Mouse (Mus musculus) MEL (cell line): ENCODE measurements around the gene Kcnd2. TPM values are rescaled to one million over a fixed set of nuclear protein-coding genes. Genes with fewer than 3 reads are reported as not detected.

Experiments used
- DNase-seq: peaks from one replicate; pipeline ENCODE4 v3.0.0; 2011; ENCODE audit warnings: low read depth, low spot score
- H3K27ac ChIP-seq: 2 replicates; pipeline ENCODE4 v1.5.1; 2012; ENCODE audit warnings: low read depth, mild to moderate bottlenecking, control low read depth, low read length, moderate library complexity; ENCODE audit not compliant: control insufficient read depth
- H3K27me3 ChIP-seq, 2 experiments: fragments of 150-350 bp in 1 of 2; sonication (generic) in 1 of 2; 2 replicates each; pipeline ENCODE4 v1.6.1; 2012; ENCODE audit warnings: low read length in 2 of 2, mild to moderate bottlenecking in 2 of 2, improper control_type of control experiment in 1 of 2, moderate library complexity in 1 of 2; ENCODE audit not compliant: insufficient read depth in 2 of 2, control insufficient read depth in 1 of 2
- H3K36me3 ChIP-seq, 2 experiments: 2 replicates each; pipeline ENCODE4 v1.6.1; 2012 to 2014; ENCODE audit warnings: low read length in 2 of 2, improper control_type of control experiment in 1 of 2, inconsistent platforms in 1 of 2, mild to moderate bottlenecking in 1 of 2; ENCODE audit not compliant: insufficient read depth in 2 of 2, control insufficient read depth in 1 of 2
- H3K4me1 ChIP-seq, 2 experiments: fragments of 150-350 bp in 1 of 2; sonication (generic) in 1 of 2; 2 replicates each; pipeline ENCODE4 v1.6.1; 2012; ENCODE audit warnings: low read length in 2 of 2, improper control_type of control experiment in 1 of 2, mild to moderate bottlenecking in 1 of 2; ENCODE audit not compliant: insufficient read depth in 2 of 2, control insufficient read depth in 1 of 2
- H3K4me3 ChIP-seq, 2 experiments: fragments of 150-350 bp in 1 of 2; sonication (generic) in 1 of 2; 2 replicates each; pipeline ENCODE4 v1.5.1; 2012; ENCODE audit warnings: low read depth in 2 of 2, low read length in 2 of 2, mild to moderate bottlenecking in 2 of 2, moderate library complexity in 2 of 2, control low read depth in 1 of 2, improper control_type of control experiment in 1 of 2; ENCODE audit not compliant: control insufficient read depth in 1 of 2, insufficient read depth in 1 of 2
- H3K79me2 ChIP-seq: 2 replicates; pipeline ENCODE4 v1.6.1; 2012; ENCODE audit warnings: mild to moderate bottlenecking, low read length, moderate library complexity; ENCODE audit not compliant: control insufficient read depth, poor library complexity, insufficient read depth
- H3K9ac ChIP-seq: 2 replicates; pipeline ENCODE4 v1.6.1; 2012; ENCODE audit warnings: low read depth, mild to moderate bottlenecking, control low read depth, low read length, moderate library complexity; ENCODE audit not compliant: control insufficient read depth, poor library complexity, severe bottlenecking
- H3K9me3 ChIP-seq: fragments of 150-350 bp; sonication (generic); replicated peaks from 2 replicates; pipeline ENCODE4 v1.6.1; 2012; ENCODE audit warnings: mild to moderate bottlenecking, low read length, improper control_type of control experiment, moderate library complexity; ENCODE audit not compliant: insufficient read depth
- BHLHE40 ChIP-seq: IDR thresholded peaks from 2 replicates; pipeline ENCODE4 v1.6.1; 2012; ENCODE audit warnings: low read depth, mild to moderate bottlenecking, inconsistent platforms, low read length, improper control_type of control experiment, borderline replicate concordance
- CHD1 ChIP-seq: IDR thresholded peaks from 2 replicates; pipeline ENCODE4 v1.6.1; 2012; ENCODE audit warnings: low read depth, mild to moderate bottlenecking, inconsistent platforms, low read length, improper control_type of control experiment
- ELF1 ChIP-seq: IDR thresholded peaks from 2 replicates; pipeline ENCODE4 v1.6.1; 2014; ENCODE audit warnings: low read depth, mild to moderate bottlenecking, inconsistent platforms, low read length, improper control_type of control experiment, moderate library complexity
- ETS1 ChIP-seq: IDR thresholded peaks from 2 replicates; pipeline ENCODE4 v1.6.1; 2012; ENCODE audit warnings: low read depth, mild to moderate bottlenecking, inconsistent platforms, low read length, improper control_type of control experiment, moderate library complexity
- GABPA ChIP-seq: IDR thresholded peaks from 2 replicates; pipeline ENCODE4 v1.6.1; 2012; ENCODE audit warnings: low read depth, mild to moderate bottlenecking, inconsistent platforms, low read length, improper control_type of control experiment, moderate library complexity
- GATA1 ChIP-seq: IDR thresholded peaks from 2 replicates; pipeline ENCODE4 v1.6.1; 2011; ENCODE audit warnings: low read depth, low read length, improper control_type of control experiment
- JUND ChIP-seq: IDR thresholded peaks from 2 replicates; pipeline ENCODE4 v1.6.1; 2011; ENCODE audit warnings: low read depth, mild to moderate bottlenecking, improper control_type of control experiment, low read length
- MYC ChIP-seq: IDR thresholded peaks from 2 replicates; pipeline ENCODE4 v1.6.1; 2011; ENCODE audit warnings: low read depth, mild to moderate bottlenecking, low read length, improper control_type of control experiment, moderate library complexity
- NELFE ChIP-seq: IDR thresholded peaks from 2 replicates; pipeline ENCODE4 v1.6.1; 2011; ENCODE audit warnings: low read depth, low read length, improper control_type of control experiment
- NRF1 ChIP-seq: IDR thresholded peaks from 2 replicates; pipeline ENCODE4 v1.6.1; 2014; ENCODE audit warnings: low read depth, mild to moderate bottlenecking, inconsistent platforms, low read length, improper control_type of control experiment, moderate library complexity; ENCODE audit not compliant: poor library complexity, insufficient read depth, severe bottlenecking
- POLR2A ChIP-seq, 2 experiments: IDR thresholded peaks; 2 replicates each; pipeline ENCODE4 v1.6.1; 2011 to 2012; ENCODE audit warnings: low read length in 2 of 2, mild to moderate bottlenecking in 2 of 2, control low read depth in 1 of 2, improper control_type of control experiment in 1 of 2, low read depth in 1 of 2, moderate library complexity in 1 of 2; ENCODE audit not compliant: control insufficient read depth in 1 of 2, insufficient read depth in 1 of 2, poor library complexity in 1 of 2
- RCOR1 ChIP-seq: IDR thresholded peaks from 2 replicates; pipeline ENCODE4 v1.6.1; 2012; ENCODE audit warnings: low read depth, mild to moderate bottlenecking, inconsistent platforms, low read length, improper control_type of control experiment
- SIN3A ChIP-seq: IDR thresholded peaks from 2 replicates; pipeline ENCODE4 v1.6.1; 2012; ENCODE audit warnings: low read length, improper control_type of control experiment, inconsistent platforms
- TCF12 ChIP-seq: IDR thresholded peaks from 2 replicates; pipeline ENCODE4 v1.6.1; 2014; ENCODE audit warnings: low read depth, mild to moderate bottlenecking, inconsistent platforms, low read length, improper control_type of control experiment, moderate library complexity
- UBTF ChIP-seq: IDR thresholded peaks from 2 replicates; pipeline ENCODE4 v1.6.1; 2012; ENCODE audit warnings: low read depth, mild to moderate bottlenecking, inconsistent platforms, low read length, improper control_type of control experiment, moderate library complexity, borderline replicate concordance; ENCODE audit not compliant: insufficient read depth
- USF2 ChIP-seq, 2 experiments: IDR thresholded peaks; 2 replicates each; pipeline ENCODE4 v1.6.1; 2011 to 2012; ENCODE audit warnings: improper control_type of control experiment in 2 of 2, low read length in 2 of 2, borderline replicate concordance in 1 of 2, inconsistent platforms in 1 of 2, low read depth in 1 of 2, mild to moderate bottlenecking in 1 of 2; ENCODE audit not compliant: insufficient read depth in 1 of 2
- ZMIZ1 ChIP-seq: IDR thresholded peaks from 2 replicates; pipeline ENCODE4 v1.6.1; 2012; ENCODE audit warnings: low read depth, mild to moderate bottlenecking, inconsistent platforms, low read length, improper control_type of control experiment, moderate library complexity
- ZNF384 ChIP-seq: IDR thresholded peaks from 2 replicates; pipeline ENCODE4 v1.6.1; 2012; ENCODE audit warnings: low read depth, mild to moderate bottlenecking, inconsistent platforms, low read length, improper control_type of control experiment
- polyA plus RNA-seq, 2 experiments: library from polyadenylated mRNA; stranded (reverse) in 1 of 2; unstranded in 1 of 2; fragments of >175 nt in 1 of 2; fragments of >200 nt in 1 of 2; gene quantifications; 2 replicates each; pipeline versions ENCODE4 v1.2.1 to v1.2.4; 2012; ENCODE audit warnings: low replicate concordance in 2 of 2, low read depth in 1 of 2; ENCODE audit not compliant: insufficient read length in 2 of 2, insufficient read depth in 1 of 2, missing spikeins in 1 of 2
- total RNA-seq: library from RNA; depleted of rRNA; stranded (reverse); fragments of 300-350 nt; gene quantifications from 2 replicates; pipeline ENCODE4 v1.2.3, GENCODE M21; 2012

Gene Kcnd2
- total and polyA plus RNA-seq, 3 experiments = not detected

- DNase-seq = no peak
- Histone ChIP-seq H3K4me1 (no peaks in the 10 kb centered on the region), H3K4me3 (no peak overlapping the region), H3K27me3 (no peaks in the 10 kb centered on the region), H3K9ac (no peak overlapping the region), H3K9me3 (no peaks in the 10 kb centered on the region), H3K36me3 (no peaks in the 10 kb centered on the region), H3K79me2 (no peaks in the 10 kb centered on the region), H3K27ac (no peak overlapping the region)
- TF ChIP-seq USF2 (IDR thresholded peaks at IDR 0.05; ENCODE audit: borderline replicate concordance in 1 of 2, insufficient read depth in 1 of 2, low read depth in 1 of 2, low read length in 2 of 2) = no peak
- TF ChIP-seq RCOR1 = no peak
- no peak for TF ChIP-seq ELF1
- TF ChIP-seq ZMIZ1 = no peak
- TF ChIP-seq JUND = no peak
- no peak for TF ChIP-seq POLR2A (IDR thresholded peaks at IDR 0.05; ENCODE audit: control insufficient read depth in 1 of 2, insufficient read depth in 1 of 2, low read depth in 1 of 2, low read length in 2 of 2, poor library complexity in 1 of 2)
- TF ChIP-seq, all 39 proteins: peak for 0
Observed at GRCm38 (mm10) chr6:21692861-21693350, 477.6 kb downstream of the Kcnd2 start.

- DNase-seq = no peak
- Histone ChIP-seq H3K27me3 (no peaks in the 10 kb centered on the region), H3K79me2 (no peaks in the 10 kb centered on the region), H3K4me1 (no peaks in the 10 kb centered on the region), H3K9ac (no peak overlapping the region), H3K36me3 (no peaks in the 10 kb centered on the region), H3K27ac (no peak overlapping the region), H3K4me3 (no peak overlapping the region), H3K9me3 (no peaks in the 10 kb centered on the region)
- TF ChIP-seq ZNF384 (no peak), NRF1 (no peak), MYC (no peak), ETS1 (no peak), NELFE (no peak), SIN3A (no peak), TCF12 (no peak), GABPA (no peak), CHD1 (no peak), BHLHE40 (no peak), POLR2A (IDR thresholded peaks at IDR 0.05; ENCODE audit: control insufficient read depth in 1 of 2, insufficient read depth in 1 of 2, low read depth in 1 of 2, low read length in 2 of 2, poor library complexity in 1 of 2) (no peak), GATA1 (no peak), UBTF (no peak)
Observed at GRCm38 (mm10) chr6:21697641-21698040, 482.3 kb downstream of the Kcnd2 start.
